Mouse (Mus musculus): Measurements from ENCODE around the gene Slc6a13.

The Slc6a13 gene

GRCm38 (mm10) chr6:121380576-121380975, 80.5 kb downstream of the Slc6a13 start:
- DNase-seq (ENCODE audit: low spot score) = no peak

DNA sequence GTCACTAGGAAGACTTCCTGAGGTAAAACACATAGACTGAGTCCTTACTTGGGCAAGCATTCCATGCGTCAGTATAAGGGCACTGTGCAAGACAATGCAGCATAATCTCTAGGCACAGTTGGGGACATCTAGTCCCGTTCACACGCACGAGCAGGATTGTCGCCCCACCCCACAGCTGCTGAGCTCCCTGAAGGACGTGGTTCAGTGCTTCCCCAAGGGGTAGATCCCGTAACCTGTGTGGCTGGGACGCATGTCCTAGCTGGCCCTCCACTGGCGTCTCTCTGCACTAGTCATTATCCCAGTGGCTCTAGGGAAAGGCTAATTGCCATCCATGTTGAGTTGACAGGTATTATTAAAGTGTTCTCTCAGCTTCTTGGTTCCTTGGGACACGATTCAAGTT, 82.0 kb downstream of the Slc6a13 start:
- DNase-seq (ENCODE audit: low spot score) = no peak

DNA sequence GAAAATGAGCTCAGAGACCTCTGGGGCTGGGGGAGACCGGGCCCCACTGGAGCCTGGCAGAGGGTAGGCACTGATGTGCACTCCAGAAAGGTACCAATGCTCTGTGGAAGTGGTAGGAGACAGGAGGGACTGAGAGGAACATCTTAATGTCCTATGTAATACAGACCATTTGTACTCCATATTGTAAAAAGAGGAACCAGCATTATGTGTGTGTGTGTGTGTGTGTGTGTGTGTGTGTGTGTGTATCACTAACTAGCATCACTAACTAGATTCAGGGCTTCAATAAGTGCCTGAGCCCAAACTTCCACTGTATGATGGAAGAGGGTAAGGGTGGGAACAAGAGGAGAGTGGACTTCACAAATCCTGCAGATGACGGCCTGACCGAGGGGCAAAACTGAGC, 85.4 kb downstream of the Slc6a13 start:
- DNase-seq (ENCODE audit: low spot score) = no peak
